Mouse (Mus musculus) heart, embryonic 16.5 days (tissue): ENCODE results near the gene Lce1a2. TPM values are rescaled to one million over a fixed set of nuclear protein-coding genes. Genes with fewer than 3 reads are reported as not detected.

Source experiments
- ATAC-seq: fragments of 200-750 bp; cut with Nextera tagmentation; replicated peaks from 2 replicates; pipeline ENCODE4 v1.8.0; 2017; ENCODE audit warnings: moderate number of reproducible peaks; ENCODE audit not compliant: insufficient read depth, low FRiP score; ENCODE audit errors: extremely low read depth
- H3K27ac ChIP-seq: fragments of 300-500 bp; sonication (generic); 2 replicates; pipeline ENCODE4 v1.5.1; 2014; ENCODE audit warnings: mild to moderate bottlenecking, low read length, control low read depth, moderate library complexity
- H3K27me3 ChIP-seq: fragments of 300-500 bp; sonication (generic); 2 replicates; pipeline ENCODE4 v1.6.1; 2014; ENCODE audit warnings: low read length, mixed read lengths; ENCODE audit not compliant: control insufficient read depth, insufficient read depth
- H3K36me3 ChIP-seq: fragments of 300-500 bp; sonication (generic); 2 replicates; pipeline ENCODE4 v1.6.1; 2014; ENCODE audit not compliant: control insufficient read depth, insufficient read depth
- H3K4me1 ChIP-seq: fragments of 300-500 bp; sonication (generic); 2 replicates; pipeline ENCODE4 v1.6.1; 2014; ENCODE audit warnings: low read length, mixed read lengths; ENCODE audit not compliant: control insufficient read depth, insufficient read depth
- H3K4me2 ChIP-seq: fragments of 300-500 bp; sonication (generic); 2 replicates; pipeline ENCODE4 v1.6.1; 2014; ENCODE audit warnings: low read depth, mild to moderate bottlenecking, control low read depth, low read length
- H3K4me3 ChIP-seq: fragments of 300-500 bp; sonication (generic); 2 replicates; pipeline ENCODE4 v1.5.1; 2014; ENCODE audit warnings: mild to moderate bottlenecking, control low read depth, low read length
- H3K9ac ChIP-seq: fragments of 300-500 bp; sonication (generic); 2 replicates; pipeline ENCODE4 v1.6.1; 2014; ENCODE audit warnings: low read length, control low read depth
- H3K9me3 ChIP-seq: fragments of 300-500 bp; sonication (generic); replicated peaks from 2 replicates; pipeline ENCODE4 v1.6.1; 2016; ENCODE audit warnings: low read length; ENCODE audit not compliant: control insufficient read depth
- WGBS: fragments of 180-500 bp; shearing (Covaris S2); extraction: QIAGEN DNeasy Blood & Tissue Kit; methylation state at CpG from one replicate; pipeline ENCODE4 v1.1.7; 2014; 5-methylcytosine and 5-hydroxymethylcytosine counted together
- polyA plus RNA-seq: library from polyadenylated mRNA; unstranded; fragments of >200 nt; fragmentation: Nextera tagmentation; extraction: Ambion mirVana; gene quantifications from 2 replicates; pipeline ENCODE4 v1.2.1, GENCODE M21; 2015

The Lce1a2 gene
- polyA plus RNA-seq, 1 experiment from 2014 or later = not detected

DNA sequence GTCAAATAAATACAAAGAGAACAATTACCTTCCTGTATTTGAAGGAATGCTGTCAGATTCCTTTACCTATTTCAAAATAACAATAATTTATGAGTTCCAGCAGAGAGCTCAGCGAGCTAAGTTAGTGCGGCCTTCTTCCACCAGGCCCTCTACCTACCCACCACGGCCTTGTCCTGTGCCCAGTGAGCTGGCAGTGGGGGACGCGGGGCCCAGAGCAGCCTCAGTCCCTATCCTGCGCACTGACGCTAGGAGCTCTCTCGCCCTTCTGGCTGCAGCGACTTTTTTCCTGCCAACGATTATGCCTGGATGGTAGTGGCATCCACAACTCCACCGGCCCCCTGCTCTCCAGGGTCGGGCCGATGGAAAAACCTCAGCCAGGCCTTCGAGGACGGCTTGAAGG is 30.3 kb downstream of the Lce1a2 start:
- no peak overlapping the region for H3K4me2 ChIP-seq
- no peaks in the 10 kb centered on the region for H3K27me3 ChIP-seq
- H3K9me3 ChIP-seq = no peaks in the 10 kb centered on the region
- no peak overlapping the region for H3K27ac ChIP-seq
- no peak overlapping the region for H3K9ac ChIP-seq
- ATAC-seq = no peak
- 89% methylated on average over 15 of the region's 15 CpGs for WGBS
- H3K36me3 ChIP-seq = no peaks in the 10 kb centered on the region
- H3K4me1 ChIP-seq = no peaks in the 10 kb centered on the region
- no peak overlapping the region for H3K4me3 ChIP-seq

- H3K9ac ChIP-seq = no peak overlapping the region
- H3K27me3 ChIP-seq = no peaks in the 10 kb centered on the region
- H3K4me2 ChIP-seq = no peak overlapping the region
- H3K4me3 ChIP-seq = no peak overlapping the region
- no peaks in the 10 kb centered on the region for H3K4me1 ChIP-seq
- no peaks in the 10 kb centered on the region for H3K36me3 ChIP-seq
- ATAC-seq = no peak
- H3K27ac ChIP-seq = no peak overlapping the region
- 74% methylated on average over 3 of the region's 3 CpGs for WGBS
- no peaks in the 10 kb centered on the region for H3K9me3 ChIP-seq
These were observed 31.5 kb downstream of the Lce1a2 start for GRCm38 (mm10) chr3:92638653-92638991.

DNA sequence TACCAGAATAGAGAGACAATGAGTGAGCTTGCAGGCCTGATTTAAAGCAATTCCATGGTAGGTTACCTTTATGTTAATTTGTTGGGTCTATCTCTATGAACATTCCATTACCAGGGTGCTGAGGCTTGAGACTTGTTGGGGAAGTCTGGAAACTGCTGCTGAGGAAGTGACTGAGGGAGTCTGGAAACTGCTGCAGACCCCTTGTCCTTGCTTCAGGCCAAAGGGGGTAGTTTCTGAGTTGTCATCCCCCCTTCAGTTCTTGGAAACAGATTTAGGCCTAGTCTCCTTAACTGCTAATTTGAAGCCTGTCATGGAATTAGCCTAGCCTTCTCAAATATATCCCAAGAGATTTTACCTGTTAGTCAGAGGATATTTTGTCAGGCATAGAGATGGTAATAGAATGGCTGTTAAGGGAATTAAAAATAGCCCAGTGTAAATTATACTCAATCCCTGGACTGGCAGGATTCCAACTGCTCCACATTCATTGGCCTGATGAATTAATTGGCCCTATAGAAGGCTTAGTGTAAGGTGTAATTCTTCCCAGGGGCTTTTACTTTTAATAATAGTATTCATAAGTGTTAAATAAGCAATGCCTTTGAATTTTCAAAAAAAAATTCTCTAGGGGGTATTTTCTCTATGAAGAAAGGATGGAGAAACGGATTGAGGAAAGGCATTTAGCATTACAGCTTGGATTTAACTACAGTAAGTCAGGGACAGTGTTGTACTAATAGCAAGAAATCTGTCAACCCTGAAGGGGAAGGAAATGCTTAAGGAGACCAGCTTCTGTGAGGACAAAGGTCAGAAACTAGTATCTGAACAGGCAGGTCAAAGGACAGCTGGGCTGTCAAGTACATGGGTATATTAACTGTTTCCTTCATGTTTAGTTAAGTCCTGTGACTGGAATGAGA is 32.1 kb downstream of the Lce1a2 start:
- Histone ChIP-seq H3K4me3 (no peak overlapping the region), H3K4me2 (no peak overlapping the region), H3K36me3 (no peaks in the 10 kb centered on the region), H3K27ac (no peak overlapping the region), H3K9me3 (no peaks in the 10 kb centered on the region), H3K9ac (no peak overlapping the region), H3K27me3 (no peaks in the 10 kb centered on the region), H3K4me1 (no peaks in the 10 kb centered on the region)
- 57% methylated on average over 1 of the region's 1 CpGs for WGBS
- no peak for ATAC-seq

- H3K27ac ChIP-seq = no peak within 1 kb of the TSS
- H3K4me2 ChIP-seq = no peak within 1 kb of the TSS
- no peaks in the 10 kb centered on the region for H3K27me3 ChIP-seq
- no peak for ATAC-seq
- H3K9me3 ChIP-seq = no peaks in the 10 kb centered on the region
- WGBS = 63% methylated on average over 2 of the region's 2 CpGs
- no peaks in the 10 kb centered on the region for H3K4me1 ChIP-seq
- no peaks in the 10 kb centered on the region for H3K36me3 ChIP-seq
- H3K4me3 ChIP-seq = no peak within 1 kb of the TSS
- no peak within 1 kb of the TSS for H3K9ac ChIP-seq
These were observed 48.6 kb downstream of the Lce1a2 start, which contains the start of gene Lce6a for GRCm38 (mm10) chr3:92621560-92621959. Lce6a (minus strand) TSS chr3:92621660.

Other genes starting within 250 kb of the Lce1a2 start
- gene Gm9774, start 240.9 kb downstream of the Lce1a2 start, polyA plus RNA-seq = 3.8 and 18.9 TPM in 2 replicates
- gene Sprr2k, start 237.7 kb downstream of the Lce1a2 start, polyA plus RNA-seq = not detected in 2 replicates
- 0.19 TPM in 1 of 2 replicates, not detected in the other for gene Sprr1b, start 231.5 kb downstream of the Lce1a2 start, polyA plus RNA-seq
- not detected in 2 replicates for gene Sprr3, start 211.6 kb downstream of the Lce1a2 start, polyA plus RNA-seq
- 1.2 and 1.6 TPM in 2 replicates for gene Sprr1a, start 184.4 kb downstream of the Lce1a2 start, polyA plus RNA-seq
- gene Sprr4, start 169.8 kb downstream of the Lce1a2 start, polyA plus RNA-seq = not detected in 2 replicates
- gene 2310046K23Rik, start 135.8 kb downstream of the Lce1a2 start, polyA plus RNA-seq = not detected in 2 replicates
- gene Ivl, start 96.6 kb downstream of the Lce1a2 start, polyA plus RNA-seq = 0.14 TPM in 1 of 2 replicates, not detected in the other
- not detected in 2 replicates for gene Smcp, start 81.3 kb downstream of the Lce1a2 start, polyA plus RNA-seq
- not detected in 2 replicates for gene 2210017I01Rik, start 62.8 kb downstream of the Lce1a2 start, polyA plus RNA-seq
- gene Lce6a, start 48.7 kb downstream of the Lce1a2 start, polyA plus RNA-seq = not detected in 2 replicates
- gene Lce1a1, start 22.0 kb downstream of the Lce1a2 start, polyA plus RNA-seq = not detected in 2 replicates
- not detected in 2 replicates for gene Lce1b, start 13.4 kb downstream of the Lce1a2 start, polyA plus RNA-seq
- not detected in 2 replicates for gene Lce1c, start 8.9 kb upstream of the Lce1a2 start, polyA plus RNA-seq
- not detected in 2 replicates for gene Lce1d, start 16.9 kb upstream of the Lce1a2 start, polyA plus RNA-seq
- gene Lce1e, start 38.8 kb upstream of the Lce1a2 start, polyA plus RNA-seq = not detected in 2 replicates
- gene Lce1f, start 50.0 kb upstream of the Lce1a2 start, polyA plus RNA-seq = not detected in 2 replicates
- not detected in 2 replicates for gene Gm38119, start 68.8 kb upstream of the Lce1a2 start, polyA plus RNA-seq
- 0.16 TPM in 1 of 2 replicates, not detected in the other for gene Lce1g, start 82.0 kb upstream of the Lce1a2 start, polyA plus RNA-seq
- gene Lce1h, start 94.8 kb upstream of the Lce1a2 start, polyA plus RNA-seq = not detected in 2 replicates
- gene Lce1i, start 108.6 kb upstream of the Lce1a2 start, polyA plus RNA-seq = not detected in 2 replicates
- gene Lce1j, start 120.2 kb upstream of the Lce1a2 start, polyA plus RNA-seq = not detected in 2 replicates
- gene Lce1k, start 137.6 kb upstream of the Lce1a2 start, polyA plus RNA-seq = not detected in 2 replicates
- gene Kprp, start 156.9 kb upstream of the Lce1a2 start, polyA plus RNA-seq = 0.08 TPM in 1 of 2 replicates, not detected in the other
- not detected in 2 replicates for gene Lce1l, start 181.0 kb upstream of the Lce1a2 start, polyA plus RNA-seq
- gene 2310050C09Rik, start 199.9 kb upstream of the Lce1a2 start, polyA plus RNA-seq = not detected in 2 replicates